Mouse (Mus musculus) lung, adult 2 months (tissue): Measurements from ENCODE around the gene Rph3a.

Source experiments
- CTCF ChIP-seq: fragments of 200-500 bp; IDR thresholded peaks from 2 replicates; pipeline ENCODE4 v1.5.1; 2011; ENCODE audit warnings: mild to moderate bottlenecking, low read length, control low read depth; ENCODE audit not compliant: insufficient read depth
- POLR2A ChIP-seq: fragments of 200-500 bp; IDR thresholded peaks from 2 replicates; pipeline ENCODE4 v1.6.1; 2011; ENCODE audit warnings: low read depth, mild to moderate bottlenecking, control low read depth, low read length, borderline replicate concordance; ENCODE audit errors: extremely low read depth

DNA sequence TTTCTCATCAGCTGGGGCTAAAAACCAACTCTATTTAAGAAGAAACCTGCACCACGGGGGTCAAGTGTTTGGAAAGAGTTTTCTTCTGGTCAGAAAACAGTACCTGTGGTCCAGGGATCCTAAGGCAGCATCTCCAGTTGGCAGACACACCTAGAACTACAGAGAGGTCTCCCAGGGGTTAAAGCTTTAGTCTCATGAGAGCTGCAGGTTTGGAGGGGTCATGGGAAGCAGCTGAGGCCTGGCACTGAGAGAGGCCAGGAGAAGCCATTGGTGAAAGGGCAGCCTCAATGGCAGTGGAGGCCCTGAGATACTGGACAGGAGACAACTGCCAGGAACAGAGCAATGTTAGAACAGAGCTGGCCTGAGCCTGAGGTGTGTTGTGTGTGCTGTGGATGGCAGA, 109.2 kb downstream of the Rph3a start:
- TF ChIP-seq CTCF, result no peak
- no peak for TF ChIP-seq POLR2A
